Mouse (Mus musculus) spleen, adult 18-20 months (tissue): ENCODE data around the gene Kansl2.

Source experiments
- DNase-seq, 2 experiments: peaks; one replicate each; pipeline ENCODE4 v3.0.0; 2022; ENCODE audit warnings: mixed read lengths in 2 of 2

Kansl2 gene

GRCm38 (mm10) chr15:98533881-98534627 is at the start of gene Kansl2:
Gene Kansl2 (minus strand): TSS chr15:98534264.
- DNase-seq, result peak; percentile 90 to 97

GRCm38 (mm10) chr15:98582996-98583395 is 48.9 kb upstream of the Kansl2 start:
- no peak for DNase-seq

DNA sequence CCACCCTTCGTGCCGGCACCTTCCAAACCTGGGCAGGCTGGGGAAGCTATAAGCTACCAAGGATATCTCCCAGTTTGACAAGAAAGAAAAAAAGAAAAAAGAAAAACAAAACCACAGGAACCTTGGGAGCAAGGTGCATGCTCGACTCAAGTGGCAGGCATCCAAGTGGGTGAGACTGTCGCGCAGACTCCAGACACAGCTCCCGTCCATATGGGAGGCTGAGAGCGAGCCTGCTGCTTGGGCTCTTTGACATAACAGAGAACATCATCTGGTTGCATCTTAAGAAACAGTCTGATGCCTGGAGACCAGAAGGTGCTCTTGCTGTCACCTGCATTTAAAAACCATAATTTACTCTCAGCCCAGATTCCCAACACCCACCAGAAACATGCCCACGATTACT is 48.3 kb upstream of the Kansl2 start:
- DNase-seq, result no peak

DNA sequence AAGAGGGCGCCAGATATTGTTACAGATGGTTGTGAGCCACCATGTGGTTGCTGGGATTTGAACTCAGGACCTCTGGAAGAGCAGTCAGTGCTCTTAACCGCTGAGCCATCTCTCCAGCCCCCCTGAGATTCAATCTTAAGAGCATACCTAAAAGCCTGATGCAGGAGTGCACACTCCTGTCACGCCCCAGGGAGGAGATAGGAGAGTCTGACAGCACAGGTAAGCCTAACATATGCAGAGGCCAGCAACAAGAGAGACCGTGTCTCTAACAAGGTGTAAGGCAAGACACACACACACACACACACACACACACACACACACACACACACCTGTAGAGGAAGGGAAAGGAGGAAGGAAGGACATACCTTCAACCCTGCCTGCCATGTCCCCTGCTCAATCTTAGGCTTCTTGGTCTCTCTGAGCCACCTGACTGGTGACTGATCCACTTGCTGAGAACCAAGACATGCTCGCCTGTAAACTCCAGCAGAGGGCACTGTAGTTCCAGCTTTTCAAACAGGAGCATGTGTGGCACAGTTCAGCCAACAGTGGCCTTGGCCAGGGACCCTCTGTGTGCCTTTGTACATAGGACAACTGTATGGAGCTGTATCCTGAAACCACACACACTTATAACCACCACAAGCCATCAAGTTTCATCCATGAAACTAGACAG is 45.9 kb upstream of the Kansl2 start:
- DNase-seq, result peak; percentile 25 to 60

GRCm38 (mm10) chr15:98579310-98579709 is 45.2 kb upstream of the Kansl2 start:
- DNase-seq, result no peak

- DNase-seq, result no peak
Observed at GRCm38 (mm10) chr15:98573293-98573692, 39.2 kb upstream of the Kansl2 start.

- no peak for DNase-seq
Observed at GRCm38 (mm10) chr15:98570873-98571538, 36.9 kb upstream of the Kansl2 start, which contains the start of the genes Ccnt1 and 4930415O20Rik. Gene Ccnt1 (minus strand): TSS chr15:98570923. Gene 4930415O20Rik (plus strand): TSS chr15:98571004.

GRCm38 (mm10) chr15:98569795-98570365 is 35.8 kb upstream of the Kansl2 start:
- no peak for DNase-seq

DNA sequence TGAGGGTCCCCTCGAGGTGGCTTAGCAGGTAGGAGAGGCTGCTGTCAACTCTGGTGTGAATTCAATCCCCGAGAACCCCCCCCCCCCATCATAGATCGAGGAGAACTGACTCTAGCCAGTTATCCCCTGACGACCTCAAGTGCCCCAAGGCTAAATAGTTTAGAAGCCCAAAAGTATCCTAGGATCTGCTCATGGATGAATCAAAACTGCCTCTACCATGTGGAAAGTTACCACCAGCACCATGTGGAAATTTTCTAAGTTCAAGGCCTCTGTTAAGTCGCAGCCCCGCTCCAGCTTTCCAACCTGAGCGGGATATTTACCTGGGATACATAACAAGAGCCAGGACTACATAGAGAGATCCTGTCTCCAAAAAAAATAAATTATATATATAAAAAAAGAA is 35.2 kb upstream of the Kansl2 start:
- DNase-seq, result no peak

DNA sequence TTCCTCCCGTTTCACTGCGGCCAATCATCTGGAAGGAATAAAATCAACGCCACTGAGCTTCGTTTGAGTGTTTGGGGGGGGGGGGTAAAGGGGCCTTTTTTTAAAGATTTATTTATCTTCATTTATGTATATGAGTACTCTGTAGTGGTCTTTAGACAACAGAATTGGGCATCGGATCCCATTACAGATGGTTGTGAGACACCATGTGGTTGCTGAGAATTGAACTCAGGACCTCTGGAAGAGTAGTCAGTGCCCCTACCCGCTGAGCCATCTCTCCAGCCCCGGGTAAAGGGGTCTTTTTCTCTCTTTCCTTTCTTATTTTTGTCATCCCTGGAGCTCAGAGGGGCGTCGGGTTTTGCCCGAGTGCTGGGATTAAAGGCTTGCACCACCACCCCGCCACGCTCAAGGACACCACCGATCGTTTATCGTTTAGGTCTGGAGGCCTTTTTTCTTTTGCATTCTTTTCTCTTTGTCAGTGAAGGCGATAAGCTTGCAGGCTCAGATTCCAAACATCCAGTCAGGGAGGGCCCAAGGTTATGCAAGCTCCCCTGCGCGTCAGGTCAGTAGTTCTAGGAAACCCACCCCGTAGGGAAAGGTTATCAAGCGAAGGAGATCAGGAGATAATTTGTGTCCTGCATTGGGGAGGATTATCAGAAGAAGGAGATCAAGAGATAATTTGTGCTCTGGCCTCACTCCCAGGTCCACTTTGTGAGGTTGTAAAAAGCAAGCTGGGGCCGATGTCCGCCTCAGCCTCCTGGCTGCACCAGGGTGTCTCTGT is 34.4 kb upstream of the Kansl2 start:
- DNase-seq, result peak in 1 of 2 experiments; percentile 6

- DNase-seq, result peak; percentile 99
Observed at GRCm38 (mm10) chr15:98567278-98568134, 33.4 kb upstream of the Kansl2 start.

GRCm38 (mm10) chr15:98566973-98567277 is 32.9 kb upstream of the Kansl2 start:
- no peak for DNase-seq

DNA sequence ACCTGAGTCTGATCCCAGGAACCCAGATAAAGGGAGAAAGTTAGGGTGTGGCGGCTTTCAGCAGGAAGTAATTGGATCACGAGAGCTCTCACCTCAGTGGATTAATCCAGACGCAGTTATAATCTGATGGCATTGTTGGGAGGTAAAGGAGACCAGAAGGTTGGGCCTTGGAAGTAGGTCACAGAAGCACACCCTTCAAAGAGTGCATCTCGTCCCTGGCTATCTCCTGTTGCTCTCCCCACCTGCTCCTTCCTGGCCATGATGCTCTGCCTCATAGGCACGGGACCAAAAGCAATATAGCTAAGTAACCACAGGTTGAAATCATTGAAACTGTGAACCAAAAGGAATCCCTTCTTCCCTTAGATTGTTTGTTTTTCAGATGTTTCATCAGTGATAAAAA is 23.1 kb upstream of the Kansl2 start:
- no peak for DNase-seq

- DNase-seq, result no peak
Observed at GRCm38 (mm10) chr15:98555881-98556280, 21.8 kb upstream of the Kansl2 start.

DNA sequence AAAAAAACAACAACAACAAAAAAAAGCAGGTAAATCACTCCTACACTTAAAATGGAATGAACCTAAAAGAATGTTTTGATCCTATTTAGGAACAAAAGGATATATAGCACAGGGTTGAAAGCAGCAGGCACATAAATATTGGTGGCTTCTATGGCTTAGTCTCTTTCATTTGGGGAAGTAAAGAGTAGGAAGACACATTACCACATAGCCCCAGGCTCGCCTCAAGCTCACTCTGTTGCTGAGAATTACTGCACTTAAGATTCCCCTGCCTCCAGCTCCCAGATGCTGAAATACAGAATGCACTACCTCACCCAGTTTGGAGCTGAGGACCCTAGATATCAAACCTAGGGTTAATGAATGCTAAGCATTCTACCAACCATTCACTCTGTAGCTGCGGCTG is 18.7 kb upstream of the Kansl2 start:
- DNase-seq, result no peak

GRCm38 (mm10) chr15:98546843-98547242 is 12.8 kb upstream of the Kansl2 start:
- no peak for DNase-seq

- DNase-seq, result no peak
Observed at GRCm38 (mm10) chr15:98545151-98545550, 11.1 kb upstream of the Kansl2 start.

GRCm38 (mm10) chr15:98543341-98543740 is 9.3 kb upstream of the Kansl2 start:
- no peak for DNase-seq

GRCm38 (mm10) chr15:98541064-98541463 is 7.0 kb upstream of the Kansl2 start:
- DNase-seq, result no peak

GRCm38 (mm10) chr15:98537923-98538322 is 3.9 kb upstream of the Kansl2 start:
- DNase-seq, result no peak

DNA sequence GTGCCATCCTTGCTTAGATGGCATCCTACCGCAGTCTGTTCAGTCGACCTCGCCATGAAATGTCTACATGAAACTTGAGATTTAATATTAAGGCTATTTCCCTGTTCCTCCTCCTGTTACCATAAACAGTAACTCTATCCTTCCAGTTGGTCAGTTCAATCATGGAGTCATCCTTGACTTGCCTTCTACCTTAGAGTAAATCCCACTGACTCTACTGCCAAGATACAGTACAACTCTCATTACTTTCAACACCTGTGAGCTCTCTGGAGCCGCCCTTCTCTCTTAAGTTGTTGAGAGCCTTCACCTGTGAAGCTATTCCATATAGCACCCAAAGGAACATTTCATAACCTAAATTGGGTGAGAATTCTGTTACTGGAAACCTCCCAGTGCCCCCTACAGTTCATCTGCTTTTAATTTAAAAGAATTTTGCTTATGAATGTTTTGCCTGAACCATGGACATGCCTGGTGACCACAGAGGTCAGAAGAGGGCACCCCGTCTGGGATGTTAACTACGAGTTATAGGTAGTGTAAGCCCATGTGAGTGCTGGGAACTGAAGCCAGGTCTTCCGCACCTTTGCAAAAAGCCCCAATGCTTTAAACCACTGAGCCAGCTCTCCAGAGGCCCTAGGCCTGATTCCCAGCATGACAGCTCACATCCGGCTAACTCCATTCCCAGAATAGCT is 2.9 kb upstream of the Kansl2 start:
- no peak for DNase-seq
